Mouse (Mus musculus) kidney, adult 2 months (tissue): ENCODE measurements around the gene Lrp3.

Source experiments
- CTCF ChIP-seq: fragments of 200-500 bp; conservative IDR thresholded peaks from 2 replicates; pipeline ENCODE4 v1.5.1; 2011; ENCODE audit warnings: low read depth, mild to moderate bottlenecking, control low read depth, low read length, moderate library complexity, mixed read lengths; ENCODE audit not compliant: insufficient read depth, insufficient read length
- POLR2A ChIP-seq: fragments of 200-500 bp; IDR thresholded peaks from one replicate; pipeline ENCODE4 v1.6.1; 2011; ENCODE audit warnings: low read depth, low read length, control low read depth

DNA sequence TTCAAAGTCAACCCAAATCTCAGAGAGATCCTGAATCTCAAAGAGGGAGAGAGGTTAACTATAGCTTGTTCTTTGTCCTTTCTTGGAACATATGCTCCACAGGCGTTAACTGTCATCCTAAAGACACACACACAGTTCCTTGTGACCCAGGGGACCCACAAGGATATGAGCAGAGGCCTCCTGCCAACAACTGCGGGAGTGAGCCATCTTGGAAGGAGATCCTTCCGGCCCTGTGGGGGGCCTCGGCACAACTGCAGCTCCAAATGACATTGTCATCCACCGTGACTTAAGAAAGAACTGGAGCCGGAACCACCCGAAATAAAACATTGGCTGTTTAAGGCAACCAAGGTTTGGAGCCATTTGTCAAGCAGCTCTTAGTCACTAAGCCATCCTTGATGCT is 43.0 kb upstream of the Lrp3 start:
- TF ChIP-seq CTCF: no peak
- no peak for TF ChIP-seq POLR2A
